Mouse (Mus musculus) cerebellum, adult 18-20 months (tissue): ENCODE results near the gene Zfhx3.

ENCODE experiments used
- DNase-seq, 2 experiments: peaks; one replicate each; pipeline ENCODE4 v3.0.0; 2021

Gene Zfhx3

GRCm38 (mm10) chr8:108708833-108709387, 766.5 kb downstream of the Zfhx3 start:
- no peak for DNase-seq

- DNase-seq = no peak
These were observed 767.0 kb downstream of the Zfhx3 start for GRCm38 (mm10) chr8:108709441-108709840.

- DNase-seq = no peak
These were observed 767.6 kb downstream of the Zfhx3 start for GRCm38 (mm10) chr8:108709928-108710606.

GRCm38 (mm10) chr8:108710607-108711489, 768.4 kb downstream of the Zfhx3 start:
- DNase-seq = no peak

- no peak for DNase-seq
These were observed 769.0 kb downstream of the Zfhx3 start for GRCm38 (mm10) chr8:108711490-108711793.

GRCm38 (mm10) chr8:108712001-108712411, 769.6 kb downstream of the Zfhx3 start:
- no peak for DNase-seq

GRCm38 (mm10) chr8:108712607-108713006, 770.2 kb downstream of the Zfhx3 start:
- no peak for DNase-seq

- DNase-seq = no peak
These were observed 771.1 kb downstream of the Zfhx3 start for GRCm38 (mm10) chr8:108713346-108714142.

GRCm38 (mm10) chr8:108714143-108714635, 771.7 kb downstream of the Zfhx3 start:
- DNase-seq = no peak

GRCm38 (mm10) chr8:108714636-108715415, 772.4 kb downstream of the Zfhx3 start:
- peak in 1 of 2 experiments; percentile 23 for DNase-seq

GRCm38 (mm10) chr8:108715416-108715948, 773.0 kb downstream of the Zfhx3 start:
- no peak for DNase-seq

- DNase-seq = no peak
These were observed 773.9 kb downstream of the Zfhx3 start for GRCm38 (mm10) chr8:108716291-108716811.

GRCm38 (mm10) chr8:108717545-108717944, 775.1 kb downstream of the Zfhx3 start:
- no peak for DNase-seq

GRCm38 (mm10) chr8:108718031-108718430, 775.6 kb downstream of the Zfhx3 start:
- DNase-seq = no peak

- no peak for DNase-seq
These were observed 778.4 kb downstream of the Zfhx3 start for GRCm38 (mm10) chr8:108720840-108721239.

- DNase-seq = peak; percentile 13 to 19
These were observed 780.4 kb downstream of the Zfhx3 start for GRCm38 (mm10) chr8:108722671-108723513.

- DNase-seq = no peak
These were observed 781.2 kb downstream of the Zfhx3 start for GRCm38 (mm10) chr8:108723636-108724035.

- DNase-seq = no peak
These were observed 782.5 kb downstream of the Zfhx3 start for GRCm38 (mm10) chr8:108724818-108725506.

- no peak for DNase-seq
These were observed 783.2 kb downstream of the Zfhx3 start for GRCm38 (mm10) chr8:108725631-108726030.
